Mouse (Mus musculus) urinary bladder, postnatal 10 days (tissue): ENCODE results near the gene Ptpra.

Experiments used
- DNase-seq: peaks from one replicate; pipeline ENCODE4 v3.0.0; 2022; ENCODE audit warnings: low spot score

The Ptpra gene

GRCm38 (mm10) chr2:130602195-130602594, 152.1 kb downstream of the Ptpra start:
- no peak for DNase-seq
